Mouse (Mus musculus) bone marrow, adult 2 months (tissue): ENCODE measurements around the gene Slc22a14.

Experiments
- CTCF ChIP-seq: fragments of 200-500 bp; IDR thresholded peaks from 2 replicates; pipeline ENCODE4 v1.5.1; 2011; ENCODE audit warnings: low read length, control low read depth; ENCODE audit not compliant: control insufficient read depth, insufficient read depth
- POLR2A ChIP-seq: fragments of 200-500 bp; IDR thresholded peaks from 2 replicates; pipeline ENCODE4 v1.6.1; 2011; ENCODE audit warnings: low read depth, mild to moderate bottlenecking, control low read depth, low read length, borderline replicate concordance; ENCODE audit not compliant: control insufficient read depth

- TF ChIP-seq POLR2A = no peak
- no peak for TF ChIP-seq CTCF
These were observed 12.9 kb upstream of the Slc22a14 start for GRCm38 (mm10) chr9:119378231-119378630.
